17 mouse cellular contexts compared by ENCODE assay signal in genomic region chr19:48478864-48479263, GRCm38 (mm10).
"Had no signal": no experiment of that assay in that cellular context is flagged by ENCODE, and none has a peak within 500 bp of the region (broad histone marks: within the 10 kb centered on the region; RNA-seq: fewer than 3 reads in every experiment).

No protein-coding gene starts in this region.

- H3K9ac ChIP-seq: limb, embryonic 15.5 days; liver, embryonic 12.5 days; lung, embryonic 14.5 days; neural tube, embryonic 15.5 days had no signal

- ATAC-seq: liver, embryonic 12.5 days had no signal

- H3K9me3 ChIP-seq: limb, embryonic 15.5 days; liver, embryonic 12.5 days; midbrain, embryonic 10.5 days; neural tube, embryonic 15.5 days had no signal

- H3K27me3 ChIP-seq: limb, embryonic 15.5 days; liver, embryonic 12.5 days; neural tube, embryonic 15.5 days had no signal

- H3K27ac ChIP-seq: kidney, postnatal 0 days; limb, embryonic 15.5 days; liver, embryonic 12.5 days; midbrain, embryonic 10.5 days; neural tube, embryonic 15.5 days had no signal

- H3K4me1 ChIP-seq: limb, embryonic 15.5 days; liver, embryonic 12.5 days; midbrain, embryonic 10.5 days had no signal

- H3K36me3 ChIP-seq: limb, embryonic 15.5 days; liver, embryonic 12.5 days; midbrain, embryonic 10.5 days; neural tube, embryonic 15.5 days had no signal

- DNase-seq: kidney, adult 11 months; kidney, adult 9 months; kidney, postnatal 36 days; lung, embryonic 14.5 days; lung, postnatal 10 days; lung, postnatal 4 days; midbrain, embryonic 14.5 days; right cerebral cortex, postnatal 4 days; spleen, adult 18-20 months; thymus, adult 2 months; thymus, postnatal 25 days had no signal

- H3K4me3 ChIP-seq: limb, embryonic 15.5 days; liver, embryonic 12.5 days; midbrain, embryonic 10.5 days; myocyte; neural tube, embryonic 15.5 days had no signal

- H3K4me2 ChIP-seq: limb, embryonic 15.5 days; liver, embryonic 12.5 days; lung, embryonic 14.5 days; neural tube, embryonic 15.5 days had no signal
